Mouse (Mus musculus) neutrophil, adult 83 days (primary cell): Measurements from ENCODE around the gene Afap1l2. TPM values are rescaled to one million over a fixed set of nuclear protein-coding genes. Genes with fewer than 3 reads are reported as not detected.

Experiments
- total RNA-seq, 2 experiments: library from RNA; stranded (reverse); gene quantifications; one replicate each; pipeline ENCODE4 v1.2.4; 2023

Afap1l2 gene
- total RNA-seq: not detected

DNA sequence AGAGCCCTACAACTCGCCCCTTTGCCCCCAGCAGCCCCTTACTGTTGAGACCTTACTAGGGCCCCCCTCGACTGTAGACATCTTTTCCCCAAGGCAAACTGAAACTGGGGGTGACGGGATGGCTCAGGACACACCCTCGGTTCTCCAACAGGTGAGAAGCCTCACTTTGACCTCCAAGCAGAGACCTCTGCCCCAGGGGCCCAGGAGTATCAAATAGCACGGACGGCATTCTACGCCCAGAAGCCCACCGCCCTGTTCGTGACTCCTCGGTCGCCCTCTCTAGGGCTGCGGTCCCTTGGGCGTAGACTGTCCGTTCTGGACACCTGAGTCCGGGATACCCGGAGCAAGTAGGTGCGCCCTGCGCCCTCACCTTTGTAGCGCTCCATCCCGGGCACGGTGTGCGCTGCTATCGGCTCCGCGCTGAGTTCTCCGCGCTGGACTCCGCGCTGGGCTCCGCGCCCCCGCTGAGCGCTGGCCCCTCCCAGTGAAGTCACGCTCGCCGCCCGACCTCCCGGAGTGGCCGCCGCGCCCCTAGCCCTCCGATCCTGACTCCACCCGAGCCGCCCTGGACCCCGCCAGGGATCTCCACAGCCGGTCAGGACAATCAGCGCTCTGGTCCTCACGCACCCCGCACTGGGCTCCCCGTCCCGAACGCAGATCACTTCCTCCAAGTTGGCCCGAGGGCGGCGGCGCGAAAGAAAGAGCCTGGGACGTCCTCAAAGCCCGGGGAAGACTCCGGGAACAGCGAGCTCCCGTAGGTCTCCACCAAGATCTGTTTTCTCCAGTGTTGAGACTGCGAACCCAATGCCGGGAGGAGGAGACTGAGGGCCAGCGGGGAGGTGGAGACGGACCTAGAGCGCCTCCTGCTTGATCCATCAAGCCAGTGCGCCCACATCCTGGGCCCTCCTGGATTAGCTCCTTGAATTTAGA, at the start of gene Afap1l2:
TSS of gene Afap1l2 (minus strand) at position 448 of the 930 bp plus-strand sequence.

GRCm38 (mm10) chr19:56873816-56874600, 134.0 kb downstream of the Afap1l2 start, which contains the start of gene Vwa2:
Vwa2 (plus strand) TSS chr19:56874249.

Other genes with a start within 250 kb of the Afap1l2 start
- gene Ccdc186, start 186.0 kb downstream of the Afap1l2 start, total RNA-seq: 10 to 100 TPM; 21.5 to 21.6 TPM
- gene Tdrd1, start 182.0 kb downstream of the Afap1l2 start, total RNA-seq: not detected
- not detected for gene Vwa2, start 134.0 kb downstream of the Afap1l2 start, total RNA-seq